Mouse (Mus musculus): ENCODE results near the gene Mbnl2. TPM values are rescaled to one million over a fixed set of nuclear protein-coding genes. Genes with fewer than 3 reads are reported as not detected.

Mbnl2 gene
- total RNA-seq, 2 experiments from 2014 or later: 126 to 132 TPM

GRCm38 (mm10) chr14:120406271-120406670, 130.8 kb downstream of the Mbnl2 start:
- no peak for DNase-seq (ENCODE audit: low spot score in 2 of 2)

- no peak for DNase-seq (ENCODE audit: low spot score in 2 of 2)
Observed at GRCm38 (mm10) chr14:120406820-120407219, 131.4 kb downstream of the Mbnl2 start.

GRCm38 (mm10) chr14:120409854-120410253, 134.4 kb downstream of the Mbnl2 start:
- no peak for DNase-seq (ENCODE audit: low spot score in 2 of 2)

- DNase-seq (ENCODE audit: low spot score in 2 of 2): no peak
Observed at GRCm38 (mm10) chr14:120416886-120417285, 141.4 kb downstream of the Mbnl2 start.

- no peak for DNase-seq (ENCODE audit: low spot score in 2 of 2)
Observed at GRCm38 (mm10) chr14:120418964-120419363, 143.5 kb downstream of the Mbnl2 start.

GRCm38 (mm10) chr14:120428497-120428896, 153.0 kb downstream of the Mbnl2 start:
- DNase-seq (ENCODE audit: low spot score in 2 of 2): no peak

GRCm38 (mm10) chr14:120432773-120433172, 157.3 kb downstream of the Mbnl2 start:
- DNase-seq (ENCODE audit: low spot score in 2 of 2): no peak

GRCm38 (mm10) chr14:120433931-120434398, 158.5 kb downstream of the Mbnl2 start:
- DNase-seq (ENCODE audit: low spot score in 2 of 2): no peak

GRCm38 (mm10) chr14:120434831-120435230, 159.4 kb downstream of the Mbnl2 start:
- DNase-seq (ENCODE audit: low spot score in 2 of 2): no peak

GRCm38 (mm10) chr14:120440716-120441115, 165.2 kb downstream of the Mbnl2 start:
- no peak for DNase-seq (ENCODE audit: low spot score in 2 of 2)

- DNase-seq (ENCODE audit: low spot score in 2 of 2): no peak
Observed at GRCm38 (mm10) chr14:120441256-120441655, 165.8 kb downstream of the Mbnl2 start.

- no peak for DNase-seq (ENCODE audit: low spot score in 2 of 2)
Observed at GRCm38 (mm10) chr14:120441836-120442235, 166.4 kb downstream of the Mbnl2 start.

- no peak for DNase-seq (ENCODE audit: low spot score in 2 of 2)
Observed at GRCm38 (mm10) chr14:120454221-120454620, 178.8 kb downstream of the Mbnl2 start.

- DNase-seq (ENCODE audit: low spot score in 2 of 2): no peak
Observed at GRCm38 (mm10) chr14:120463938-120464727, 188.7 kb downstream of the Mbnl2 start.

- DNase-seq (ENCODE audit: low spot score in 2 of 2): no peak
Observed at GRCm38 (mm10) chr14:120466816-120467215, 191.3 kb downstream of the Mbnl2 start.

- no peak for DNase-seq (ENCODE audit: low spot score in 2 of 2)
Observed at GRCm38 (mm10) chr14:120469126-120469790, 193.8 kb downstream of the Mbnl2 start.

GRCm38 (mm10) chr14:120476186-120476697, 200.8 kb downstream of the Mbnl2 start:
- DNase-seq (ENCODE audit: low spot score in 2 of 2): no peak

- peak; percentile 99 to 100 for DNase-seq (ENCODE audit: low spot score in 2 of 2)
Observed at GRCm38 (mm10) chr14:120477288-120477981, 202.0 kb downstream of the Mbnl2 start.

GRCm38 (mm10) chr14:120477982-120478568, 202.6 kb downstream of the Mbnl2 start, which contains the start of gene Rap2a:
TSS of gene Rap2a (plus strand) at chr14:120478444.
- DNase-seq (ENCODE audit: low spot score in 2 of 2): peak; percentile 96 to 98

GRCm38 (mm10) chr14:120478641-120479341, 203.3 kb downstream of the Mbnl2 start:
- peak in 1 of 2 experiments; percentile 42 for DNase-seq (ENCODE audit: low spot score in 2 of 2)

Measured in layer of hippocampus, postnatal 10 days (tissue).